Mouse (Mus musculus): ENCODE results near the gene Cdc42ep3.

DNA sequence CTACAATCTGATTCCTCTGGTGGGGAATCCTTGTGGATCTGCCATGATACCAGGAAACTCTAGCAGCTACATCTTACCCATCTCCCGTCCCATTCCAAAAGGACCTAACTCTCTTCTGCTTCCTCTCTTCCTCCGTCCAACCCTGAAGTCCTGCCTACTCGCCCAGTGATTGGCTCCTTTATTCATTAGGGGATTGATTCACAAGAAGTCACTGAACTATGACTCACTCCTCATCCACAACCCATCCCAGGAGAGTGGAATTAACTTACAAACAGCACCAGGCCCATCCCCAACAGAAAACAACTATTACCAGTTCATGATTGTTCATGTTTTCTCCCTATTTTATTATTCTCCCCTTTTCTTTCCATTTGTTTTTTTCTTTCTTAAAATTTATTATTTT lies 43.5 kb upstream of the Cdc42ep3 start:
- TF ChIP-seq POLR2A (IDR thresholded peaks at IDR 0.05; ENCODE audit: low read depth, low read length) (no peak), CTCF (conservative IDR thresholded peaks at IDR 0.05; ENCODE audit: insufficient read depth, insufficient read length, low read depth, low read length) (no peak)

Data from kidney, adult 2 months (tissue).